Comparison of ENCODE assay signal across 14 mouse cellular contexts in genomic region chr2:174599071-174599635, GRCm38 (mm10). TPM values are rescaled to one million over a fixed set of nuclear protein-coding genes. Genes with fewer than 3 reads are reported as not detected.
A peak's percentile ranks its signal among the peaks of the same experiment; 100 is the strongest.
DNase-seq lines count a peak whose midpoint lies in the region; ATAC-seq lines count a peak whose summit lies in the region.
"Had no signal": no experiment of that assay in that cellular context is flagged by ENCODE, and none has a peak within 500 bp of the region (broad histone marks: within the 10 kb centered on the region; RNA-seq: fewer than 3 reads in every experiment).

No protein-coding gene starts in this region.

- H3K27ac ChIP-seq in intestine, embryonic 14.5 days (ENCODE audit: low read depth), result peak overlapping the region; percentile 4; the same call in 1 of the 2 replicates
- H3K27ac ChIP-seq in intestine, embryonic 15.5 days, result no peak overlapping the region
- peak overlapping the region; percentile 71 for H3K27ac ChIP-seq in lung, embryonic 16.5 days (ENCODE audit: low read length)
- H3K27ac ChIP-seq in stomach, embryonic 15.5 days, result peak overlapping the region; percentile 16; the same call in 1 of the 2 replicates
- H3K27ac ChIP-seq: forebrain, embryonic 12.5 days; gastrocnemius, adult 2 months had no signal

- ATAC-seq in CD4-positive, CD25-positive, alpha-beta regulatory T cell, adult 4 months, result no peak
- no peak for ATAC-seq in intestine, embryonic 14.5 days (replicated peaks; ENCODE audit: low FRiP score, low TSS enrichment, low read depth)
- ATAC-seq in intestine, embryonic 15.5 days, result no peak
- ATAC-seq in lung, embryonic 16.5 days (ENCODE audit: low read depth), result peak; percentile 39
- no peak for ATAC-seq in stomach, embryonic 15.5 days (ENCODE audit: insufficient read depth, low FRiP score, low read depth)
- no peak for ATAC-seq in granulocyte monocyte progenitor cell, adult 5-6 weeks (replicated peaks; ENCODE audit: poor library complexity, severe bottlenecking)
- ATAC-seq: activated CD4-positive, CD25-positive, alpha-beta regulatory T cell, adult 4 months; hindbrain, embryonic 16.5 days had no signal

- no peaks in the 10 kb centered on the region for H3K9me3 ChIP-seq in intestine, embryonic 14.5 days (ENCODE audit: control insufficient read depth, low read length)
- no peaks in the 10 kb centered on the region for H3K9me3 ChIP-seq in intestine, embryonic 15.5 days
- no peaks in the 10 kb centered on the region for H3K9me3 ChIP-seq in lung, embryonic 16.5 days (ENCODE audit: control insufficient read depth, low read length)
- H3K9me3 ChIP-seq in stomach, embryonic 15.5 days, result no peaks in the 10 kb centered on the region
- H3K9me3 ChIP-seq: forebrain, embryonic 12.5 days had no signal

- H3K4me3 ChIP-seq in intestine, embryonic 14.5 days (ENCODE audit: low read depth, low read length), result no peak overlapping the region
- no peak overlapping the region for H3K4me3 ChIP-seq in intestine, embryonic 15.5 days (replicated peaks)
- no peak overlapping the region for H3K4me3 ChIP-seq in lung, embryonic 16.5 days (ENCODE audit: low read length)
- no peak overlapping the region for H3K4me3 ChIP-seq in stomach, embryonic 15.5 days (replicated peaks)
- H3K4me3 ChIP-seq: forebrain, embryonic 12.5 days; gastrocnemius, adult 2 months had no signal

- DNase-seq in CD4-positive, CD25-positive, alpha-beta regulatory T cell, adult 2 months (ENCODE audit: low read depth, low spot score), result peak; percentile 29
- DNase-seq in intestine, embryonic 14.5 days (ENCODE audit: low spot score), result no peak
- no peak for DNase-seq in lung, postnatal 25 days (ENCODE audit: low spot score)
- DNase-seq: cerebellum, postnatal 36 days had no signal

- H3K4me1 ChIP-seq in intestine, embryonic 14.5 days (replicated peaks; ENCODE audit: control insufficient read depth, insufficient read depth, low read length), result no peaks in the 10 kb centered on the region
- 0 out of 2 replicates have a peak, but pooled peaks cover 3% of the 10 kb centered on the region for H3K4me1 ChIP-seq in intestine, embryonic 15.5 days (replicated peaks)
- no peaks in the 10 kb centered on the region for H3K4me1 ChIP-seq in lung, embryonic 16.5 days (replicated peaks; ENCODE audit: control insufficient read depth, insufficient read depth, low read length)
- H3K4me1 ChIP-seq in stomach, embryonic 15.5 days, result no peaks in the 10 kb centered on the region
- H3K4me1 ChIP-seq: forebrain, embryonic 12.5 days had no signal

- 79% methylated on average over 9 of the region's 9 CpGs for WGBS in intestine, embryonic 14.5 days
- 71% methylated on average over 9 of the region's 9 CpGs for WGBS in intestine, embryonic 15.5 days
- 55% methylated on average over 9 of the region's 9 CpGs for WGBS in lung, embryonic 16.5 days
- 63% methylated on average over 9 of the region's 9 CpGs for WGBS in stomach, embryonic 15.5 days

- no peak overlapping the region for H3K9ac ChIP-seq in intestine, embryonic 14.5 days (ENCODE audit: low read length)
- no peak overlapping the region for H3K9ac ChIP-seq in intestine, embryonic 15.5 days
- no peak overlapping the region for H3K9ac ChIP-seq in lung, embryonic 16.5 days (ENCODE audit: low read length)
- no peak overlapping the region for H3K9ac ChIP-seq in stomach, embryonic 15.5 days
- H3K9ac ChIP-seq: forebrain, embryonic 12.5 days had no signal

- no peaks in the 10 kb centered on the region for H3K27me3 ChIP-seq in intestine, embryonic 14.5 days (replicated peaks; ENCODE audit: control insufficient read depth, insufficient read depth, low read length)
- H3K27me3 ChIP-seq in intestine, embryonic 15.5 days (replicated peaks), result no peaks in the 10 kb centered on the region
- no peaks in the 10 kb centered on the region for H3K27me3 ChIP-seq in lung, embryonic 16.5 days (ENCODE audit: control insufficient read depth, insufficient read depth, low read depth, low read length)
- H3K27me3 ChIP-seq in stomach, embryonic 15.5 days (replicated peaks), result no peaks in the 10 kb centered on the region
- H3K27me3 ChIP-seq: forebrain, embryonic 12.5 days had no signal

- H3K4me2 ChIP-seq in intestine, embryonic 14.5 days (ENCODE audit: low read length), result no peak overlapping the region
- no peak overlapping the region for H3K4me2 ChIP-seq in intestine, embryonic 15.5 days (replicated peaks)
- no peak overlapping the region for H3K4me2 ChIP-seq in lung, embryonic 16.5 days (ENCODE audit: low read depth, low read length)
- no peak overlapping the region for H3K4me2 ChIP-seq in stomach, embryonic 15.5 days
- H3K4me2 ChIP-seq: forebrain, embryonic 12.5 days had no signal

- no peaks in the 10 kb centered on the region for H3K36me3 ChIP-seq in intestine, embryonic 14.5 days (ENCODE audit: control insufficient read depth, insufficient read depth, low read length)
- H3K36me3 ChIP-seq in intestine, embryonic 15.5 days, result no peaks in the 10 kb centered on the region
- no peaks in the 10 kb centered on the region for H3K36me3 ChIP-seq in lung, embryonic 16.5 days (ENCODE audit: control insufficient read depth, insufficient read depth, low read length)
- H3K36me3 ChIP-seq in stomach, embryonic 15.5 days, result no peaks in the 10 kb centered on the region
- H3K36me3 ChIP-seq: forebrain, embryonic 12.5 days; G1E had no signal

RNA-seq across cellular contexts. Expression of gene Zfp831, which starts 44.2 kb away (rescaled TPM):
- 1 to 10 TPM; 9.2 to 9.6 TPM for polyA plus RNA-seq in CD4-positive, CD25-positive, alpha-beta regulatory T cell, adult 4 months (2017; shearing (Covaris generic))
- polyA plus RNA-seq in intestine, embryonic 14.5 days (2014; fragmentation: Nextera tagmentation; extraction: Ambion mirVana), result not detected in 2 replicates
- polyA plus RNA-seq in intestine, embryonic 15.5 days (2015; fragmentation: Nextera tagmentation; extraction: Ambion mirVana), result 0.01 and 0.03 TPM in 2 replicates
- not detected in 2 replicates for polyA plus RNA-seq in lung, embryonic 16.5 days (2015; fragmentation: Nextera tagmentation; extraction: Ambion mirVana)
- 0.03 and 0.04 TPM in 2 replicates for polyA plus RNA-seq in stomach, embryonic 15.5 days (2015; fragmentation: Nextera tagmentation; extraction: Ambion mirVana)
- total RNA-seq in granulocyte monocyte progenitor cell, adult 5-6 weeks (2014; fragmentation: Nextera tagmentation), result 1.1 TPM in 2 replicates
- total RNA-seq in granulocyte monocyte progenitor cell, adult 5-6 weeks (2017), result 0.15 and 0.26 TPM in 2 replicates
- total RNA-seq: gastrocnemius, adult 2 months had no signal
- polyA plus RNA-seq: forebrain, embryonic 12.5 days; G1E; hindbrain, embryonic 16.5 days had no signal
